Mouse (Mus musculus) forebrain, postnatal 0 days (tissue): ENCODE results near the gene D130043K22Rik. TPM values are rescaled to one million over a fixed set of nuclear protein-coding genes. Genes with fewer than 3 reads are reported as not detected.

Experiments used
- ATAC-seq: fragments of 200-750 bp; cut with Nextera tagmentation; 2 replicates; pipeline ENCODE4 v1.8.0; 2017; ENCODE audit warnings: mild to moderate bottlenecking, moderate library complexity
- DNase-seq: peaks from one replicate; pipeline ENCODE4 v3.0.0-alpha.2; 2015
- H3K27ac ChIP-seq: fragments of 300-500 bp; sonication (generic); 2 replicates; pipeline ENCODE4 v1.5.1; 2014; ENCODE audit warnings: low read depth, mild to moderate bottlenecking, antibody characterized with exemption, low read length, moderate library complexity, mixed read lengths
- H3K27me3 ChIP-seq: fragments of 300-500 bp; sonication (generic); 2 replicates; pipeline ENCODE4 v1.6.1; 2014; ENCODE audit warnings: mild to moderate bottlenecking, low read length, mixed read lengths; ENCODE audit not compliant: insufficient read depth
- H3K36me3 ChIP-seq: fragments of 300-500 bp; sonication (generic); 2 replicates; pipeline ENCODE4 v1.6.1; 2014; ENCODE audit warnings: mild to moderate bottlenecking, moderate library complexity; ENCODE audit not compliant: insufficient read depth
- H3K4me1 ChIP-seq: fragments of 300-500 bp; sonication (generic); 2 replicates; pipeline ENCODE4 v1.6.1; 2014; ENCODE audit warnings: antibody characterized with exemption; ENCODE audit not compliant: insufficient read depth
- H3K4me2 ChIP-seq: fragments of 300-500 bp; sonication (generic); 2 replicates; pipeline ENCODE4 v1.6.1; 2014; ENCODE audit warnings: low read depth, mild to moderate bottlenecking, moderate library complexity
- H3K4me3 ChIP-seq: fragments of 300-500 bp; sonication (generic); 2 replicates; pipeline ENCODE4 v1.5.1; 2014; ENCODE audit warnings: low read depth, low read length, mixed read lengths
- H3K9ac ChIP-seq: fragments of 300-500 bp; sonication (generic); 2 replicates; pipeline ENCODE4 v1.6.1; 2014; ENCODE audit warnings: mild to moderate bottlenecking
- H3K9me3 ChIP-seq: fragments of 300-500 bp; sonication (generic); 2 replicates; pipeline ENCODE4 v1.6.1; 2016; ENCODE audit warnings: low read length
- CTCF ChIP-seq: sonication (generic); IDR thresholded peaks from 2 replicates; pipeline ENCODE4 v1.5.1; 2016; ENCODE audit warnings: antibody characterized with exemption, control low read depth, low read depth
- WGBS: fragments of 180-500 bp; shearing (Covaris S2); extraction: QIAGEN DNeasy Blood & Tissue Kit; methylation state at CpG from one replicate; pipeline ENCODE4 v1.1.7; 2014; 5-methylcytosine and 5-hydroxymethylcytosine counted together
- polyA plus RNA-seq: library from polyadenylated mRNA; unstranded; fragments of >200 nt; fragmentation: Nextera tagmentation; extraction: Ambion mirVana; gene quantifications from 2 replicates; pipeline ENCODE4 v1.2.1, GENCODE M21; 2015
- total RNA-seq: library from RNA; depleted of rRNA; stranded (reverse); fragments of >200 nt; gene quantifications from 2 replicates; pipeline ENCODE4 v1.2.3, GENCODE M21; 2014

Gene D130043K22Rik
- total and polyA plus RNA-seq, 2 experiments from 2014 or later, result 5.6 to 13.1 TPM

DNA sequence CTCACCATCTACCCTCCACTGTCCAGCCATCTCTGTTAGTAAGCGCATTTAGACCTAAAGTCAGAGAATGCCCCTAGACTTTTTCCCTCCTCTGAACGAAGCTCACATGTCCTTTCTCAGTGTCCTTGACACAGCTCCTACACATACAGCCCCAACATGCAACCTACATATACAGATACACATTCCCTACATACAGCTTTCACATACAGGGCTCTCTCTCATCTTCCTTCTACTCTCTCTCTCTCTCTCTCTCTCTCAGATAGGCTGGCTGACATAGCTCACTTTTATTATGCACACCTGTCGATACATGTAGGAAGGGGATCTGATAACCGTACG lies 91.8 kb downstream of the D130043K22Rik start:
- Histone ChIP-seq H3K27me3 (no peaks in the 10 kb centered on the region), H3K4me2 (peak overlapping the region; percentile 63), H3K9ac (peak overlapping the region; percentile 94), H3K36me3 (no peaks in the 10 kb centered on the region), H3K27ac (no peak overlapping the region; the same call in 1 of the 2 replicates), H3K4me3 (peak overlapping the region; percentile 90), H3K9me3 (no peaks in the 10 kb centered on the region), H3K4me1 (peaks cover 10% of the 10 kb centered on the region)
- ATAC-seq (no peak), DNase-seq (peak; percentile 52)
- WGBS, result 31% methylated on average over 5 of the region's 5 CpGs
- TF ChIP-seq CTCF, result no peak

DNA sequence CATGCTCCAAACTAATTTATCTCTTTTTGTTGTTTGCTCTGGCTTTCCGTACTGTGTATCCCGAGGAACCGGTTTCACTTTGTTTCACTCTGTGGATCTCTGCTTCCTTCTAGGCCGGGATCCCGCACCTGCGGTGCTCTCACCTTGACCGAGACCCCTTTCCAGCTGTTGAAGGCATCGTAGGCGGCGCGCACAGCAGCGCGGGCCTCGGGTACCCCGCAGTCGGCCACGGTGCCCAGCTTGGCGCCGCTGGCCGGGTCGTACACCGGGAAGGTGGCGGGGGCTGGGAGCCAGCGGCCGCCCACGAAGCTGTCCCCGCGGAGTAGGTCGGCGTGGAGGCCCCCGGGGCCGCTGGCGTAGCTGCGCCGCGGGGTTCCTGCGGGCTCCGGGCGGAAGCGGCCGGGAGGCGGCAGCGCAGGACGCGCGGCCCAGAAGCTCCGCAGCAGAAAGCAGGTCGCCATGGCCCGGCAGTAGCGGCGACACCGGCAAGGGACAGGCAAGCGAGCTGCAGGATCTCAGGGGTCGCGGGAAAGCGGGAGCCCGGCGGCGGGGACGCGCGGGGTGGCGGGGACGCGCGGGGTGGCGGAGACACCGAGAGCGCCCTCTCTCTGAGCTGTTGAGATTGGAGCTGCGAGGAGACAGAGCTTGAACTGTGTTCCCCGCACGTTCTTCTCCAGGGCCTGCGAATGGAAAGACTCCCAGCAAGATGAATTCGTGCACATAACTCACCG lies 92.3 kb downstream of the D130043K22Rik start, which contains the start of gene Aldh5a1:
Aldh5a1 (minus strand) TSS at position 554 of the 731 bp plus-strand sequence.
- Histone ChIP-seq H3K4me1 (peaks cover 10% of the 10 kb centered on the region), H3K9ac (peak within 1 kb of the TSS; percentile 94), H3K27ac (peak within 1 kb of the TSS; percentile 86), H3K4me2 (peak within 1 kb of the TSS; percentile 63), H3K36me3 (no peaks in the 10 kb centered on the region), H3K27me3 (no peaks in the 10 kb centered on the region), H3K9me3 (no peaks in the 10 kb centered on the region), H3K4me3 (peak within 1 kb of the TSS; percentile 90)
- TF ChIP-seq CTCF, result peak; percentile 68
- peak; percentile 90 for ATAC-seq
- DNase-seq, result peak; percentile 86
- WGBS, result 1% methylated on average over 75 of the region's 75 CpGs

DNA sequence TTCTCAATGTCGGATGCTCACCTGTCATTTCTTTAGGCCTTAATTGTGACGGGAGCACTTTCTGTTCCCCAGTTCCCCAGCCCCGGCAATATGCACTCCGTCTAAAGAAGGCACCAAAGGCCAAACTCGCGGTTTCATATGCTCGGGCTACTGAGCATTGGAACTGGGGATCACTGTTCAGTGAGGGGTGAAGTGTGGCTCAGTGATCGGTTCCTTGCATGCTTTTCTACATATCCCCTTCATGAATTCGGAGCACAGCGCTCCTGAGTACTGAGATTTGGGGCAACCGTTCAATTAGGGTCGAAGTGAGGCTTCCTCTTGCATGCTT lies 92.9 kb downstream of the D130043K22Rik start:
- H3K27ac ChIP-seq, result peak overlapping the region; percentile 86

DNA sequence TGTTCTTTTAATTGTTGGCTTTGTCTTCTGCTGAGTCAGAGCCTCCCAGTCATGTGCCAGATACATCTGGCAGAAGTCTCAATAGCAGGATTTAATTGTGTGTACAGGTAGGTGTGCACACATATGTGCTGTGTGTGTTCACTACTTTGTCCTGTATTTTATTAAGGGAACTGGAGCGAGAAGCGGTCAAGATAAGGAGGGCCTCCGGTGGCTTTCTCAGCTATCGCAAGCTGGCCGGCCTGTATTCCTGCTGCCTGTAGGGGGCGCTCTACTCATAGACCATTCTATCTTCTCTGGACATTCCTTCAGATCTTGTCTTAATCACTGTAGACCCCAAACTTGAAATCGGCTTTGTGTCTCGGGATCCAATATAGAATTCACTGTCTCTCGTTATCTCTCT lies 93.7 kb downstream of the D130043K22Rik start:
- DNase-seq (peak; percentile 67), ATAC-seq (no peak)
- Histone ChIP-seq H3K4me1 (peaks cover 10% of the 10 kb centered on the region), H3K9ac (no peak overlapping the region), H3K4me3 (no peak overlapping the region), H3K27ac (no peak overlapping the region), H3K27me3 (no peaks in the 10 kb centered on the region), H3K36me3 (no peaks in the 10 kb centered on the region), H3K4me2 (no peak overlapping the region), H3K9me3 (no peaks in the 10 kb centered on the region)
- peak; percentile 72 for TF ChIP-seq CTCF
- WGBS, result 35% methylated on average over 9 of the region's 9 CpGs

More for the DNA sequence above, 92.9 kb downstream of the D130043K22Rik start:
- Histone ChIP-seq H3K27me3 (no peaks in the 10 kb centered on the region), H3K4me2 (peak overlapping the region; percentile 63), H3K9ac (peak overlapping the region; percentile 94), H3K9me3 (no peaks in the 10 kb centered on the region), H3K4me3 (peak overlapping the region; percentile 90), H3K4me1 (peaks cover 10% of the 10 kb centered on the region), H3K36me3 (no peaks in the 10 kb centered on the region)
- 17% methylated on average over 12 of the region's 12 CpGs for WGBS
- DNase-seq (no peak), ATAC-seq (peak; percentile 21)
- TF ChIP-seq CTCF, result no peak

GRCm38 (mm10) chr13:24939472-24939871 lies 94.5 kb downstream of the D130043K22Rik start:
- WGBS, result 91% methylated on average over 9 of the region's 9 CpGs
- no peaks in the 10 kb centered on the region for H3K9me3 ChIP-seq
- H3K4me1 ChIP-seq, result peaks cover 10% of the 10 kb centered on the region
- H3K9ac ChIP-seq, result no peak overlapping the region
- DNase-seq (no peak), ATAC-seq (no peak)
- H3K36me3 ChIP-seq, result no peaks in the 10 kb centered on the region
- H3K4me2 ChIP-seq, result no peak overlapping the region
- no peak overlapping the region for H3K4me3 ChIP-seq
- no peaks in the 10 kb centered on the region for H3K27me3 ChIP-seq
- no peak overlapping the region for H3K27ac ChIP-seq
- TF ChIP-seq CTCF, result no peak

DNA sequence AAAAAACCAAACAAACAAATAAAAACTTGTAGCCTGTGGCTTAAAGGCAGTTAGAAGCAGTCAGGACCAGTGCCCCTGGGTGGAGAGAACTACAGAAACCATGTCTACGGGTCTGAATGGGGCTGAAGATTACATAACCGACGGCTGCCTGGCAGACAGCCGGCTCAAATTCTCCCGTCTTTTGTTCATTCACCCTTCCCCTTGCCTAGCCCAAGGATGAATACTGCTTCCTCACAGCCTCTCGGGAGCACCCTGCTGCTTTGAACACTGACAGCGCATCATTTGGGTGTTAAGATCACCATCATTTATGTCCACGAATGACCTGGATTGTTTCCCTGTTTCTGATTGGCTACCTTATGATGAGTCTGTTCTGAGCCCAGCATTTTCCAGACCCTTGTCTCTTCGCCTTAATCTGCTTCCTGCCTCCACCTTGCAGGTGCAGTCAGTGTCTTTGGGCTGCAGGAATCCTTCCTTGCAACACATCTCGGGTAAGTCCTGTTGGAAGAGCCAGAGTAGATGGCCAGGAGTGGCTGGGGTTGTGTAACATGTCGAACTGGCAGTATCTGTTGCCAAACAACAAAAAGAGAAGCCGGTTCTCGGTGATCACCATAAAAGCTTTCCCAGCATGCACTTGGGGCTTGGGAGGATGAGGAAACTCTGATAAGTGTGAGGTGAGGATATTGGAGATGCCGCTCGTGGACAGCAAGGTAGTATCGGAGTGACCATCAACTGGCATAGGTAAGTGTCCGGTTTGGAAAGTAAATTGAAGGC lies 97.8 kb downstream of the D130043K22Rik start, which contains the start of gene Gpld1:
Gpld1 (plus strand) TSS at position 641 of the 771 bp plus-strand sequence.
- Histone ChIP-seq H3K36me3 (no peaks in the 10 kb centered on the region), H3K4me1 (peaks cover 10% of the 10 kb centered on the region), H3K27ac (no peak within 1 kb of the TSS), H3K4me3 (no peak within 1 kb of the TSS), H3K4me2 (no peak within 1 kb of the TSS), H3K9me3 (no peaks in the 10 kb centered on the region), H3K9ac (no peak within 1 kb of the TSS), H3K27me3 (no peaks in the 10 kb centered on the region)
- 43% methylated on average over 17 of the region's 17 CpGs for WGBS
- ATAC-seq (no peak), DNase-seq (peak; percentile 25)
- TF ChIP-seq CTCF, result no peak

- Histone ChIP-seq H3K36me3 (no peaks in the 10 kb centered on the region), H3K9ac (no peak overlapping the region), H3K4me3 (no peak overlapping the region), H3K4me2 (no peak overlapping the region), H3K27me3 (no peaks in the 10 kb centered on the region), H3K9me3 (no peaks in the 10 kb centered on the region), H3K4me1 (peaks cover 4% of the 10 kb centered on the region; the same call in 1 of the 2 replicates), H3K27ac (no peak overlapping the region)
- DNase-seq (no peak), ATAC-seq (no peak)
- WGBS, result 83% methylated on average over 8 of the region's 8 CpGs
- TF ChIP-seq CTCF, result no peak
Measured at GRCm38 (mm10) chr13:24943303-24943702, 98.4 kb downstream of the D130043K22Rik start.
